ENCODE assay signal across 9 mouse cellular contexts in genomic region chr13:41017832-41018231, GRCm38 (mm10). TPM values are rescaled to one million over a fixed set of nuclear protein-coding genes. Genes with fewer than 3 reads are reported as not detected.
DNase-seq lines count a peak whose midpoint lies in the region; ATAC-seq and TF ChIP-seq lines count a peak whose summit lies in the region.
"Had no signal": no experiment of that assay in that cellular context is flagged by ENCODE, and none has a peak within 500 bp of the region (broad histone marks: within the 10 kb centered on the region; RNA-seq: fewer than 3 reads in every experiment).

No protein-coding gene starts in this region.

- WGBS in lung, embryonic 15.5 days: 66% methylated on average over 4 of the region's 4 CpGs
- 80% methylated on average over 4 of the region's 4 CpGs for WGBS in lung, adult 2 months
- WGBS in liver, embryonic 16.5 days (ENCODE audit: insufficient replicate concordance): 26% methylated on average over 4 of the region's 4 CpGs

- no peak overlapping the region for H3K9ac ChIP-seq in lung, embryonic 15.5 days
- peak overlapping the region; percentile 86 for H3K9ac ChIP-seq in liver, embryonic 16.5 days (ENCODE audit: low read depth, low read length)

- no peak for TF ChIP-seq POLR2A in lung, adult 2 months (IDR thresholded peaks at IDR 0.05; ENCODE audit: borderline replicate concordance, extremely low read depth, low read depth, low read length)

- no peak for ATAC-seq in lung, embryonic 15.5 days (ENCODE audit: borderline replicate concordance, extremely low read depth, low FRiP score, low TSS enrichment)
- ATAC-seq in erythroid progenitor cell, adult 5-6 weeks (replicated peaks; ENCODE audit: low FRiP score, poor library complexity, severe bottlenecking): peak; percentile 47
- ATAC-seq in liver, embryonic 16.5 days (ENCODE audit: low read depth): peak; percentile 77
- ATAC-seq: Patski had no signal

- peaks cover 19% of the 10 kb centered on the region for H3K4me1 ChIP-seq in lung, embryonic 15.5 days
- H3K4me1 ChIP-seq in lung, adult 2 months (ENCODE audit: control insufficient read depth, insufficient read depth, low read length): peaks cover 5% of the 10 kb centered on the region
- peaks cover 57% of the 10 kb centered on the region for H3K4me1 ChIP-seq in liver, embryonic 16.5 days (ENCODE audit: control insufficient read depth, low read depth, low read length)

- no peaks in the 10 kb centered on the region for H3K27me3 ChIP-seq in lung, embryonic 15.5 days
- H3K27me3 ChIP-seq in liver, embryonic 16.5 days (ENCODE audit: control insufficient read depth, insufficient read depth, low read depth, low read length): no peaks in the 10 kb centered on the region
- H3K27me3 ChIP-seq: Patski had no signal

- no peaks in the 10 kb centered on the region for H3K9me3 ChIP-seq in lung, embryonic 15.5 days
- H3K9me3 ChIP-seq in liver, embryonic 16.5 days (replicated peaks; ENCODE audit: control insufficient read depth, low read length): no peaks in the 10 kb centered on the region

- H3K27ac ChIP-seq in lung, embryonic 15.5 days: no peak overlapping the region
- H3K27ac ChIP-seq in liver, embryonic 16.5 days (ENCODE audit: low read length): peak overlapping the region; percentile 94

- peak; percentile 12 for DNase-seq in embryo, embryonic 10 days (ENCODE audit: low spot score)
- no peak for DNase-seq in embryo, embryonic 9.5 days (ENCODE audit: extremely low spot score)
- no peak for DNase-seq in lung, adult 2 months
- DNase-seq in testis, postnatal 14 days (ENCODE audit: low spot score): no peak
- DNase-seq in cerebellum, adult 18-20 months: no peak

- no peak for TF ChIP-seq CTCF in lung, adult 2 months (IDR thresholded peaks at IDR 0.05; ENCODE audit: insufficient read depth, low read length)

- H3K4me3 ChIP-seq in lung, embryonic 15.5 days: no peak overlapping the region
- H3K4me3 ChIP-seq in lung, adult 2 months (replicated peaks; ENCODE audit: extremely low read depth, low read depth, low read length): no peak overlapping the region
- H3K4me3 ChIP-seq in liver, embryonic 16.5 days (ENCODE audit: low read depth, low read length): peak overlapping the region; percentile 78

- peak overlapping the region; percentile 71; the same call in 1 of the 2 replicates for H3K4me2 ChIP-seq in lung, embryonic 15.5 days
- peak overlapping the region; percentile 85 for H3K4me2 ChIP-seq in liver, embryonic 16.5 days (ENCODE audit: low read depth, low read length)

- peaks cover 34% of the 10 kb centered on the region for H3K36me3 ChIP-seq in lung, embryonic 15.5 days
- peaks cover 37% of the 10 kb centered on the region for H3K36me3 ChIP-seq in liver, embryonic 16.5 days (ENCODE audit: control insufficient read depth, insufficient read depth)

RNA-seq across cellular contexts. Expression of gene Tmem14c, which starts 1.7 kb away (rescaled TPM):
- polyA plus RNA-seq in lung, embryonic 15.5 days (2015; fragmentation: Nextera tagmentation; extraction: Ambion mirVana): 215 and 225 TPM in 2 replicates
- polyA plus RNA-seq in lung, adult 2 months (2012; rRNA removed): 66.5 and 83.5 TPM in 2 replicates
- total RNA-seq in erythroid progenitor cell, adult 5-6 weeks (2015; ENCODE audit: low replicate concordance): 628 and 784 TPM in 2 replicates
- 461 and 723 TPM in 2 replicates for total RNA-seq in erythroid progenitor cell, adult 5-6 weeks (2017; ENCODE audit: low replicate concordance)
- 569 and 646 TPM in 2 replicates for polyA plus RNA-seq in liver, embryonic 16.5 days (2015; fragmentation: Nextera tagmentation; extraction: Ambion mirVana)

RNA-seq across cellular contexts. Expression of gene Pak1ip1, which starts 17.0 kb away (rescaled TPM):
- polyA plus RNA-seq in lung, embryonic 15.5 days (2015; fragmentation: Nextera tagmentation; extraction: Ambion mirVana): 60.7 and 63.1 TPM in 2 replicates
- polyA plus RNA-seq in lung, adult 2 months (2012; rRNA removed): 33.4 and 36.1 TPM in 2 replicates
- total RNA-seq in erythroid progenitor cell, adult 5-6 weeks (2015; ENCODE audit: low replicate concordance): 46.5 and 88.0 TPM in 2 replicates
- 63.4 and 63.5 TPM in 2 replicates for total RNA-seq in erythroid progenitor cell, adult 5-6 weeks (2017; ENCODE audit: low replicate concordance)
- 49.6 and 52.7 TPM in 2 replicates for polyA plus RNA-seq in liver, embryonic 16.5 days (2015; fragmentation: Nextera tagmentation; extraction: Ambion mirVana)
